Mouse (Mus musculus): ENCODE data around the gene Itsn1. TPM values are rescaled to one million over a fixed set of nuclear protein-coding genes. Genes with fewer than 3 reads are reported as not detected.

Gene Itsn1
- polyA plus RNA-seq, 1 experiment, result 24.3 TPM

DNA sequence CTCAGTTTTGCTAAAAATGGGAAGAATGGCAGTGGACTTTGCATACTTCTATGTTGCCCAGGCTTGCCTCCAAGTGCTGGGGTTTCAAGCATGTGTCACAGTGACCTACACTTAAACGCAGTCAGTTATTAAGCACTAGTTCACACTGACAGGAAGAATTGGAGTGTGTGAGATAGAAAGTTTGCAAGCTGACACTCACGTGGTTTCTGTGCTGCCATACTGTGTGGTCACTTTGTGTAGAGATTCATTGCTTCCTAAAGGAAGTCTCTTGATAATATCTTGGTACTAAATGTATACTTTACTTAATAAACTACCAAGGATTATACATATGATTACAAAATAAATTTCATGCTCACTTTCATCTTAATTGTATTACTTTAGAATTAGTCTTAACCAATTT lies 3.7 kb downstream of the Itsn1 start:
- H3K79me3 ChIP-seq (ENCODE audit: low read depth), result peaks cover 59% of the 10 kb centered on the region
- TF ChIP-seq MAX (IDR thresholded peaks at IDR 0.05) (no peak), MYOD1 (IDR thresholded peaks at IDR 0.05; ENCODE audit: control insufficient read depth, insufficient read length, low read depth) (no peak), CEBPB (IDR thresholded peaks at IDR 0.05; ENCODE audit: low read depth) (no peak), MYOG (IDR thresholded peaks at IDR 0.05; ENCODE audit: control insufficient read depth, extremely low read depth, insufficient read length) (no peak), CTCF (IDR thresholded peaks at IDR 0.05; ENCODE audit: control insufficient read depth, insufficient read depth, insufficient read length) (no peak), FOSL1 (IDR thresholded peaks at IDR 0.05; ENCODE audit: insufficient read depth, low read length, poor library complexity, severe bottlenecking) (no peak), USF1 (IDR thresholded peaks at IDR 0.05; ENCODE audit: low read depth) (no peak)

GRCm38 (mm10) chr16:91734771-91735170 lies 5.7 kb downstream of the Itsn1 start:
- H3ac ChIP-seq (ENCODE audit: control insufficient read depth, insufficient read length, low read depth), result no peak overlapping the region
- peaks cover 99% of the 10 kb centered on the region for H3K79me2 ChIP-seq (ENCODE audit: control insufficient read depth, insufficient read depth)
- no peaks in the 10 kb centered on the region for H3K27me3 ChIP-seq (ENCODE audit: control insufficient read depth, insufficient read depth, insufficient read length)
- no peaks in the 10 kb centered on the region for H3K36me3 ChIP-seq (ENCODE audit: control insufficient read depth, insufficient read depth)
- TF ChIP-seq MAX (IDR thresholded peaks at IDR 0.05), result no peak
- TF ChIP-seq CTCF (IDR thresholded peaks at IDR 0.05; ENCODE audit: control insufficient read depth, insufficient read depth, insufficient read length), result no peak
- no peak for TF ChIP-seq CEBPB (IDR thresholded peaks at IDR 0.05; ENCODE audit: low read depth)
- TF ChIP-seq MYOG (IDR thresholded peaks at IDR 0.05; ENCODE audit: control insufficient read depth, extremely low read depth, insufficient read length), result no peak
- TF ChIP-seq MYOD1 (IDR thresholded peaks at IDR 0.05; ENCODE audit: control insufficient read depth, insufficient read length, low read depth), result no peak
- TF ChIP-seq FOSL1 (IDR thresholded peaks at IDR 0.05; ENCODE audit: insufficient read depth, low read length, poor library complexity, severe bottlenecking), result no peak
- no peak for TF ChIP-seq USF1 (IDR thresholded peaks at IDR 0.05; ENCODE audit: low read depth)
- peaks cover 64% of the 10 kb centered on the region for H3K79me3 ChIP-seq (ENCODE audit: low read depth)
- H3K4me3 ChIP-seq (ENCODE audit: insufficient read depth, poor library complexity, severe bottlenecking), result no peak overlapping the region

More for the DNA sequence above, 3.7 kb downstream of the Itsn1 start:
- no peak overlapping the region for H3K4me3 ChIP-seq (ENCODE audit: insufficient read depth, poor library complexity, severe bottlenecking)
- no peak overlapping the region for H3ac ChIP-seq (ENCODE audit: control insufficient read depth, insufficient read length, low read depth)
- H3K27me3 ChIP-seq (ENCODE audit: control insufficient read depth, insufficient read depth, insufficient read length), result no peaks in the 10 kb centered on the region
- H3K79me2 ChIP-seq (ENCODE audit: control insufficient read depth, insufficient read depth), result peaks cover 89% of the 10 kb centered on the region
- H3K36me3 ChIP-seq (ENCODE audit: control insufficient read depth, insufficient read depth), result no peaks in the 10 kb centered on the region

- Histone ChIP-seq H3K27me3 (ENCODE audit: control insufficient read depth, insufficient read depth, insufficient read length) (no peaks in the 10 kb centered on the region), H3K79me2 (ENCODE audit: control insufficient read depth, insufficient read depth) (peaks cover 99% of the 10 kb centered on the region), H3K36me3 (ENCODE audit: control insufficient read depth, insufficient read depth) (no peaks in the 10 kb centered on the region), H3ac (ENCODE audit: control insufficient read depth, insufficient read length, low read depth) (no peak overlapping the region), H3K4me3 (ENCODE audit: insufficient read depth, poor library complexity, severe bottlenecking) (no peak overlapping the region), H3K79me3 (ENCODE audit: low read depth) (peaks cover 60% of the 10 kb centered on the region)
- no peak for TF ChIP-seq FOSL1 (IDR thresholded peaks at IDR 0.05; ENCODE audit: insufficient read depth, low read length, poor library complexity, severe bottlenecking)
These were observed 7.2 kb downstream of the Itsn1 start for GRCm38 (mm10) chr16:91736046-91736816.

DNA sequence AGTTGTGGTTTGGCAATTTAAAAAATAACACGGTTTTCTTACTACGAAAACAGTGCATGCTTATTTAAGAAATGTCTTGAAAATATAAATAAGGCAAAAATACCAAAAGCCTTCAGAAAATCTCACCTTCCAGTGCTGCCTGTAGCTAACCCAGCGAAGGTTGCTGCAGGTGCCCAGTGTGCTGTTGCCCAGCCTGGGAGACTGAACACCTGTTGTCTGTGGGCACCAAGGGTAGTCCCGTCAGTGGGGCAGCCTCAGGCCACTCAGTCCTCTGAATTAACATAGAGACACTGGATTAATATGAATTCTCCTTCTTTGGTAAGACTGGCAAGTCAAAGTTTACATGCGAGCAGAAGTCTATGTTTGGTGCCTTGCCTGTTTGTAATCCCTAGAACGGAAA lies 9.4 kb downstream of the Itsn1 start:
- no peaks in the 10 kb centered on the region for H3K36me3 ChIP-seq (ENCODE audit: control insufficient read depth, insufficient read depth)
- peaks cover 45% of the 10 kb centered on the region for H3K79me3 ChIP-seq (ENCODE audit: low read depth)
- H3K4me3 ChIP-seq (ENCODE audit: insufficient read depth, poor library complexity, severe bottlenecking), result no peak overlapping the region
- TF ChIP-seq FOSL1 (IDR thresholded peaks at IDR 0.05; ENCODE audit: insufficient read depth, low read length, poor library complexity, severe bottlenecking) (no peak), CTCF (IDR thresholded peaks at IDR 0.05; ENCODE audit: control insufficient read depth, insufficient read depth, insufficient read length) (no peak), MYOG (IDR thresholded peaks at IDR 0.05; ENCODE audit: control insufficient read depth, extremely low read depth, insufficient read length) (no peak), MYOD1 (IDR thresholded peaks at IDR 0.05; ENCODE audit: control insufficient read depth, insufficient read length, low read depth) (no peak), MAX (IDR thresholded peaks at IDR 0.05) (no peak), USF1 (IDR thresholded peaks at IDR 0.05; ENCODE audit: low read depth) (no peak), CEBPB (IDR thresholded peaks at IDR 0.05; ENCODE audit: low read depth) (no peak)
- H3K27me3 ChIP-seq (ENCODE audit: control insufficient read depth, insufficient read depth, insufficient read length), result no peaks in the 10 kb centered on the region
- H3ac ChIP-seq (ENCODE audit: control insufficient read depth, insufficient read length, low read depth), result no peak overlapping the region
- H3K79me2 ChIP-seq (ENCODE audit: control insufficient read depth, insufficient read depth), result peaks cover 84% of the 10 kb centered on the region

DNA sequence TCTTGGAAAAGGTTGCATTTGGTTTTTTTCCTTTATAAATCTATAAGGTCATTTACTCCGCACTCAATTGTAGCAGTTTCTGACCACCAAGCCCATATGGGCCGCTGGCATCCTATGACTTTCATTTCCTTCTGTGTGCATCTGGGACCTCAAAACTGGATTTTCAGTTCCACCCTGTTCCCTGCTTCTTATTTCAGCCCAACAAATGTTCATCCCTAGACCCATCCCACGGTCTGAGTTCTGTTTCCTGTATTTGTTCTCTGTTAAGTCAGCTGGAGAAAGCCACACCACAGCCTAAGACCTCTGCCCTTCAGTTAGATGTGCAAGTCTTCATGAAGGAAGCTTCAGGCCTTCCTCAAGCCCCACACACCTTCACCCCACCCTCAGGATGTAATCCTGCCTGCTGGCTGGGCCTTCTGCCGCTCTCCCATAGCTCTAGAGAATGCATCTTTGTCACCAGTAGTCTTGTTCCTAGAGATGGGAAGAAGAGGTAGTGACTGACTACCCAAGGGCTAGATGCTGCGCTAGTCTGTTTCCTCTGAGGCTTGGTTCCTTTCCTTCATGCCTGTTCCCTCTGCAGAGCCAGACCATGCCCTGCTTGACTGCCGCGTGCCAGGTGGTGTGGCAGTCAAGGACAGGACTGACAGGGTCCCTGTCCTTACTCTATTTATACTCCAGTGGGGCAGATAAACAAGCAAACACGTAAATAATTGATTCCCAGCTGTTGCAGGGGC lies 11.3 kb downstream of the Itsn1 start:
- H3K79me2 ChIP-seq (ENCODE audit: control insufficient read depth, insufficient read depth), result peaks cover 84% of the 10 kb centered on the region
- H3K36me3 ChIP-seq (ENCODE audit: control insufficient read depth, insufficient read depth), result no peaks in the 10 kb centered on the region
- H3K79me3 ChIP-seq (ENCODE audit: low read depth), result peaks cover 36% of the 10 kb centered on the region
- TF ChIP-seq MAX (IDR thresholded peaks at IDR 0.05) (no peak), FOSL1 (IDR thresholded peaks at IDR 0.05; ENCODE audit: insufficient read depth, low read length, poor library complexity, severe bottlenecking) (no peak), CTCF (IDR thresholded peaks at IDR 0.05; ENCODE audit: control insufficient read depth, insufficient read depth, insufficient read length) (no peak), MYOG (IDR thresholded peaks at IDR 0.05; ENCODE audit: control insufficient read depth, extremely low read depth, insufficient read length) (no peak), USF1 (IDR thresholded peaks at IDR 0.05; ENCODE audit: low read depth) (no peak), CEBPB (IDR thresholded peaks at IDR 0.05; ENCODE audit: low read depth) (no peak), MYOD1 (IDR thresholded peaks at IDR 0.05; ENCODE audit: control insufficient read depth, insufficient read length, low read depth) (no peak)
- H3K4me3 ChIP-seq (ENCODE audit: insufficient read depth, poor library complexity, severe bottlenecking), result no peak overlapping the region
- H3ac ChIP-seq (ENCODE audit: control insufficient read depth, insufficient read length, low read depth), result no peak overlapping the region
- H3K27me3 ChIP-seq (ENCODE audit: control insufficient read depth, insufficient read depth, insufficient read length), result no peaks in the 10 kb centered on the region
